Mouse (Mus musculus): ENCODE measurements around the gene Clcn1.

The Clcn1 gene

DNA sequence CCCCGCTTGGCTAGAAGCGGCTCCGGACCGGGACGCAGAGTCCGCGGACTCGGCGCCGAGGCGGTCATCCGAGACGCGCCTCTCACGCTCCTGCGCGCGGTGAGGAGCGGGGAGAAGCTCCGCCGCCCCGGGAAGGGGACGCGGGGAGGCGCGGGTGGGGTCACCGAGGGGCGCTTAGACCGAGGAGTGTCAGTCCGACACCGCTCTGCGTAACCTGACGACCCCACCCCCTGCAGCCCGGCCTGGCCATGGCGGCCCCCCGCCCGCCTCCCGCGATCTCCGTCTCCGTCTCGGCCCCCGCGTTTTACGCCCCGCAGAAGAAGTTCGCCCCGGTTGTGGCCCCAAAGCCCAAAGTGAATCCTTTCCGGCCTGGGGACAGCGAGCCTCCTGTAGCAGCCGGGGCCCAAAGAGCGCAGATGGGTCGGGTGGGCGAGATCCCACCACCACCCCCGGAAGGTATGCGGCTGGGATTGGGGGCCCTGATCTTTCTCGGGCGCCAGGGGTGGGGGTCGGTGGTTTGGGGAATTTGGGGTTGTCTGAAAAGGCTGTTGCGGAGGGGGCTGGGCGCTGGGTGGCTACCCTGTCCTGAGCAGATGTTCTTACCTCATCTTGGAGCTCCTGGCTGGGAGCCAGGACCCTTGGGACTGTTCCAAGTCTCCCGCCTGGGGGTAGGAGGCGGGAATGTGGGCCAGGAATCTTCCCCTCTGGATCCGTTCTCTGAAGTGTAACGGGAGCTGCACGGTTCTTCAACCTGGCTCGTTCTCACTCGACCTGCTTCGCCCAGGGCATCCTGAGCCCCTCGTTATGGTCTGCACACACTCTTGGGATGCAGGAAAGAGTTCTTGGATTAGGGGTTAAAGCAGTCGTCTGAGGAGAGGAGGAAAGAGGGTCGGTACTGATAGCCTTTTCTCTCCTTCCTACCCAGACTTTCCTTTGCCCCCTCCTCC lies 63.8 kb downstream of the Clcn1 start:
- CTCF ChIA-PET: interaction anchor here (0.9 kb wide), 1 partner anchor 23 kb away, joined by 3 read pairs; no protein-coding TSS in a partner anchor

DNA sequence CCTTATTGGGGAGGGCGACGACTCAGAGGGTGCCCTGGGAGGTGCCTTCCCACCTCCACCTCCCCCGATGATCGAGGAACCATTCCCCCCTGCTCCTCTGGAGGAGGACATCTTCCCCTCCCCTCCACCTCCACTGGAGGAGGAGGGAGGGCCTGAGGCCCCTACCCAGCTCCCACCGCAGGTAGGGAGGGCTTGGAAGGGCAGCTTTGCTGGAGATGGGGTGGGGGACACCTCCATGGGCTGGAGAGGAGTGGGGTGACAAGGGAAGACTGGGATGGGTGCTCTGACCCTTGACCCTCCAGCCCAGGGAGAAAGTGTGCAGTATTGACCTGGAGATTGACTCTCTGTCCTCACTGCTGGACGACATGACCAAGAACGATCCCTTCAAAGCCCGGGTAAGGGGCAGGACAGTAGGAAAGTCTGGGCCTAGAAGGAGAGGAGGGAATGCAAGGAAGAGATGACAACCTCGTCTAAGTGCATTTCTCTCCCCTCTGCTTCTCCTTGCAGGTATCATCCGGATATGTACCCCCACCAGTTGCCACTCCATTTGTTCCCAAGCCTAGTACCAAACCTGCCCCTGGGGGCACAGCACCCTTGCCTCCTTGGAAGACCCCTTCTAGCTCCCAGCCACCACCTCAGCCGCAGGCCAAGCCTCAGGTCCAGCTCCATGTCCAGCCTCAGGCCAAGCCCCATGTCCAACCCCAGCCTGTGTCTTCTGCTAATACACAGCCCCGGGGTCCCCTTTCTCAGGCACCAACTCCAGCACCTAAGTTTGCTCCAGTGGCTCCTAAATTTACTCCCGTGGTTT lies 64.7 kb downstream of the Clcn1 start:
- CTCF ChIA-PET: interaction anchor here (0.9 kb wide), 1 partner anchor 22 kb away, joined by 3 read pairs; no protein-coding TSS in a partner anchor

DNA sequence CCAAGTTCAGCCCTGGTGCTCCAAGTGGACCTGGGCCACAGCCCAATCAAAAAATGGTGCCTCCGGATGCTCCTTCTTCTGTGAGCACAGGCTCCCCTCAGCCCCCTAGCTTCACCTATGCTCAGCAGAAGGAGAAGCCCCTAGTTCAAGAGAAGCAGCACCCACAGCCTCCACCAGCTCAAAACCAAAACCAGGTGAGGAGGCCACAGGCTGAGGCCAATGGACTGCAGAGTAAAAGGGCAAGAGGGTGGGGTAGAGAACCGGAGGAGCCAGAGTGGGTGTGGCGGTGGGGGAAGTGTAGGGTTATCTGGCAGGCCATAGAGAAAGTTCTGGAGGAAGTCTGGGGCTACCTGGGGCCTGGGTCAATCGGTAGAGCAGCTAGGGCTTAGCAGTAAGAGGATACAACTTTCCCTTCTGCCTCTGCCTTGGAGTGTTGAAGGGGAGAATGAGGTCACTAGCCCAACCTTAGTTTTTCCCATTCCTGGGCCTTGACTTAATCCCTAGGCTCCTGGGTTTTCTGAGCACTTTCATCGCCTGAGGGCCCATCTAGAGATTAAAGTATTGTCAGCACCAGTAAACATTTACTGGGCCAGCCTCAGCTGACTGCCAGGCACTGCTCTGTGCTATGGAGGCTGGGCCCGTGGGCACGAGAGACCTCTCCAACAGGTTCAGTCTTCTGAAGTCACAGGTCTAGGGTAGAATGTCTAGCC lies 65.4 kb downstream of the Clcn1 start:
- CTCF ChIA-PET: no interaction called here

DNA sequence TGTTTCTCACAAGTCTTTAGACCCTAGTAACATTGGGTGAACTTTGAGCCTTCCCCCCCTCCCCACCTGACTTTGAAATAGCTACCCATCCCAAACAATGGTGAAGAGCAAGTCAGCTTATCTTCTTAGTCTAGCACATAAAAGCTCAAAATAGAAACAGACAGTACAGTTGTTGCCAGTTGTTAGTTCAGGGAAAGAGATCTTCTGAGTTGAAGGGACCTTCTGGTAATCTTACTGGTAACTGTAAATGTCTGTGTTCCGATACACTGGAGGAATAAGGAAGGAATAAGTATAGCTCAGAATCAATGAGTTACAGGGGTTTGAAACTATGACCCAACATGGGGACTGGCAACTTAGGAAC lies 66.0 kb downstream of the Clcn1 start:
- CTCF ChIA-PET: no interaction called here

DNA sequence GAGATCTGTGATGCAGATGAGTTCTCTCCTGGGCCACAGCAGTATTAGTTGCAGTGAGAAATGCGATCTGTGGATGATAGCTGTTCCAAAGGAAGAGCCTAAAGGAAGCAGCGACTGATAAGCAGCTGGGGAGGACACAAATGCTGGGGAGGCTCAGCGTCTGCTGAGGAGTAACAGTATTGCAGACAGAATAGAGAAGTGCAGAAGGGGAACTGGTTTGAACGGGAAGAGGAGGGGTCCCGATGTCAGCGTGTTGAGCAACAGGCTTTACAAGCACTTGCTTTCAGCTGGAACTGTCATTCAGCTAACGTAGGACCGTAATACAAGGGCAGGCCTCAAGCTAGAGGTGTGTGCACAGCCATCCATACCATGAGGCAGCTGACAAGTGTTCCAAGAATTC lies 66.7 kb downstream of the Clcn1 start:
- CTCF ChIA-PET: interaction anchor here (0.6 kb wide), 1 partner anchor 1260 kb away, joined by 3 read pairs; no protein-coding TSS in a partner anchor

DNA sequence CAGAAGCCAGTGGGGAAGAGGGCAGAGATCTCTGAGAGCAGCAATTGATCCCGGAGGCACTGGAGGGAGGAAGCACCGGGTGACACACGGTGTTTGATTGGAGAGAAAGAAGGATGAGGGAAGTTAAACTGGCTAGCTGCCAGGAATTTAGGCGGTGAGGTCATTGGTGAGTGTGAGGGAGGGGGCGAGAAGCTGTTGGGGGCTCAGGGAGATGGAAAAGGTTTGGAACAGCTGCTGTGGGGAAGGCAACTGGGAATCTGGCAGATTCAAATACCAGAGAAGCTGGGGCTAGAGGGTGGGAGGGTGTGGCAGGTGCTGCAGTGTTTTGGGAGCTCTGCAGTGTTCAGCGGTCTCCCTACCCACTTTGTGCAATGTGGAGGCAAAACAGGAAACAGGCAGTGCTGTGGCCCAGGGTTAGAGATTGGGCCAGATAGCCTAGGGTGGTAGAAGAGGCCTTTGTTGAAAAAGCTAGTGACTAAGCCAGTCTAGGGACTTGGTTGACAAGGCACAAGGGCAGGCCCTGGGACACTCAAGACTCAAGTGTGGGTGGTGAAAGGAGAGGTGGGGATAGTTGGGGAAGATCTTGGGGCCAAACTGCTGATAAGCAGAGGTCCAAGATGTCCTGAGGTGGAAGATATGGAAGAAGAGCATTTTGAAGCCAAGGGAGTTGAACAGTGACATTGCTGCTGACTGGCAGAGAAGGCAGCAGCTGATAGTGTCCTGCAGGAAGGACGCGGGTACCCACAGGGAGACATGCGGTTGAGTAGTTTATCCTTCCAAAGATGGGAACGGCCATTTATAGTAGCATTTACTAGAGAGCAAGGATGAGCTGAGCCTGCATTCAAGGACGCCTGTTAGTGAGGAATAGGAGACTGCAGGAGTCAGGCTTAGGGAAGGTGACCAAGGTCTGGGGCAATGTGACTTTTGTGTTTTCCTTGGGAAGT lies 67.9 kb downstream of the Clcn1 start:
- CTCF ChIA-PET: no interaction called here

DNA sequence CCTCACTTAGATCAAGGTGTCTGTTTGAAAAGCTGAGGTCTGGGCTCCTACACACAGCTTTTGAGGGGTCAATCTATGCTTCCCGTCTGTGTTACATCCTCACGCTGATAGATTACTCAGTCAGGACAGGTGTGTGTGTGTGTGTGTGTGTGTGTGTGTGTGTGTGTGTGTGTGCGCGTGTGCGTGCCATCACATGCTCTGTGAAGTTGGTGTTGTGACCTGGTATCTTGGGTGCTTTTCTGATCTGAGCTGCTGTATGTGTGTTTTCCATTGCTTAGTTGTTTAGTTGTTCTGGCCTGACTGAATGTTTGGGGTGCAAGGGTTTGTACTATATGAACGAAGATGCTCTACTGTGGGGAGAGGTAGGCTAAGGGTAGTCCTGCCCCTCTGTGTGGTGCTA lies 68.9 kb downstream of the Clcn1 start:
- CTCF ChIA-PET: no interaction called here

DNA sequence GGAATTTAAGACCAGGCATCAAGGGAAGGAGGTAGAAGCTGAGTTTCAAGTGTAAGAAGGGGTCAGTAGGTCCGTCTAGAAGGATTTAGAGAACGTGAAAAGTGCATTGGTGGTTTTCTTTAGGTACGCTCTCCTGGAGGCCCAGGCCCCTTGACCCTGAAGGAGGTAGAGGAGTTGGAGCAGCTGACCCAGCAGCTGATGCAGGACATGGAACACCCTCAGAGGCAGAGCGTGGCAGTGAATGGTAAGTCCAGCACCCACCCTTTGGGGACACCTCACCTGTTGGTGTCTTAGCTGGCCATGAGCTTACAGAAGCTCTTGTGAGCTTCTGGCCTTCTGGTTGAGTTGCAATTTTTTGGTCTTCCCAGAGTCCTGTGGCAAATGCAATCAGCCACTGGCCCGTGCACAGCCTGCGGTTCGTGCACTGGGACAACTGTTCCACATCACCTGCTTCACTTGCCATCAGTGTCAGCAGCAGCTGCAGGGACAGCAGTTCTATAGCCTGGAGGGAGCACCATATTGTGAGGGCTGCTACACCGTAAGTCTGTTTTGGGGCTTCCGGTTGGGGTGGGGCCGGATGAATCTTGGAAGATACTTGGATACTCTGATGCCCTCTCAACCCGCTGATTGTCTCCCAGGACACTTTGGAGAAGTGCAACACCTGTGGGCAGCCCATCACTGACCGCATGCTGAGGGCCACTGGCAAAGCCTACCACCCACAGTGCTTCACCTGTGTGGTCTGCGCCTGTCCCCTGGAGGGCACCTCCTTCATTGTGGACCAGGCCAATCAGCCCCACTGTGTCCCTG lies 69.5 kb downstream of the Clcn1 start:
- CTCF ChIA-PET: no interaction called here

DNA sequence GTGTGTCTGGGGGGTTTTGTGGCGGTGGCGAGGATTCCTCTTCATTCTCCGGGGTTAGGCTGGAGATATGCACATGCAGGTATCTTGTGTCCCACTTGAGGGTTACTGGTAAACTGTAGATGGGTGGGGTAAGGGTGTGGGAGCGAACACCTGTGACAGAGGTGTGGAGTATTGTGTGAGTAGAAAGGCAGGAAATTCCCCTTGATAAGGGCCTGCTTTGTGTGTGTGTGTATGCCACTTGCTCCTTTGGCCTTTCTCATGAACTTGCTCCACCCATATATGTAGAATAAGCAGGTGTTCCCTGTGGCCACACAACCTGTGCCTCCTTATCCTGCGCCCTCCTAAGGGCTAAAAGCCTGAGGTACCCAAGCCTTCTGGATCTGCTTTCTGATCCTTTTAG lies 70.4 kb downstream of the Clcn1 start:
- CTCF ChIA-PET: no interaction called here

DNA sequence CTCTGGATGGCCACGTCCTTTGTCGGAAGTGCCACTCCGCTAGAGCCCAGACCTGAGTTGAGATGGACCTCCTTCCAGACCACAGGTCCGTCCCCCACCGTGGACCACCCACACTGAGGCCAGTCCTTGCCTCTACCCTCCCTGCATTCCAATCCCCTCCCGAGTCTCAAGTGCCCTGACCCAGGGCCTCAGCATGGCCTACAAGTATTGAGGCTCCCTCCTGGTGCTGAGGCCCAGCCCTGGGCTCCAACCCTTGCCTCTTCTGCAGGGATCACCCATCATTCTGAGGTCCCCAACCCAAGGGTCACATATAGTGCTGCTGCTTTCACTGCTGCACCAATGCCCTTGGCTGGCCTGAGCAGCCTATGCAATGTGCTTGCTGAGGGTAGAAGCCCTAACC lies 71.4 kb downstream of the Clcn1 start:
- CTCF ChIA-PET: no interaction called here

DNA sequence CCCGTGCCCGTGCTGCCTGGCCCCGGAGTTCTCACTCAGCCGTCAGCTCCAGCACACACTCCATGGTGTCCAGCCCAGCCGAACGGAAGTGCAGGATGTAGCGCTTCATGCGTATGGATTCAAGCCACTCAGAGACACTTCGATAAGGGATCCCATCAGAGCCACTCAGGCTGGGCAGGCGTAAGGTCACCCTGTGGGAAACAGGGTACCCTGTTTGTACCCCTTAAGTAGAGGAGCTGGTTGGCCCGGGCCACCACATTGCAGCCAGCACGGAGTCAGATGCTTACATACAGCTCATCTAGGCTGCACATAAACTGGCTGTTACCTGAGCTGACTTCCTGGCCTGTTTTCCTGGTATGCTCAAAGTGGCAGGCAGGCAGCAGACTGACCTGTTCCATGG lies 72.4 kb downstream of the Clcn1 start:
- CTCF ChIA-PET: no interaction called here

DNA sequence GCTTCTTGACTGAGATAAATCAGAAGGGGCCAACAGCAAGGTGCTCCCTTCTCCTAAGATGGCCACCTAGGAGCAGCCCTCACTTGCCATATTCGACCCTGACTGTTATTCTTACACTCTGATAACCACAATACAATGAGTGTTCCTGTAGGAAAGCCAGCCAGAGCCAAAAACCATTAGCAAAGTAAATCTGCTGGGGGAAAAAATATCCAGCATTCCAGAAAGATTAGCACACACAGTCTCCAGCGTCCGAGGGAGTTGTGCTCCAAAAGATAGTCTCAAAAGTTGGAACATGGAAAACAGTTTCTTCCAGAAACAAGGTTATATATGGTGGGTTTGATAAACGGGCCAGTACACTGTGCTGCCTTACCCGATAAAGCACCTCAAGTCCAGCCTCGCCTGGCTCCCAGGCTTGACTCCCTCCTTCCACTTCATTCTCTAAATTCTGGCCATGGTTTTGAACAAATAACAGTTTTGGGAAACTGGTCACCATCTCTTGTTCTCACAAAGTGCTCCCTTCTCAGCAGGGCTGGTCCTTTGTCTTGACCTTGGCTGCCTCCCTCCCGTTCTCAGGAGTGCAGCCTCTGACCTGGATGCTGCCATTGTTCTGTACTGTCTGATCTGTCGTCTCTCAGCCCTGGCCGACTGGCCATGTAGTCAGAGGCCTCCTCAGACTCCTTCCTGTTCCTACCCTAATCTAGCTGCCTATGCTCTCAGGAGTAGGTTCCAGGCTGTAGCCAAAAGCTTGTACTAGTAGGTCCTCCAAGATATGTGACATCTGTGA lies 73.1 kb downstream of the Clcn1 start:
- CTCF ChIA-PET: no interaction called here

DNA sequence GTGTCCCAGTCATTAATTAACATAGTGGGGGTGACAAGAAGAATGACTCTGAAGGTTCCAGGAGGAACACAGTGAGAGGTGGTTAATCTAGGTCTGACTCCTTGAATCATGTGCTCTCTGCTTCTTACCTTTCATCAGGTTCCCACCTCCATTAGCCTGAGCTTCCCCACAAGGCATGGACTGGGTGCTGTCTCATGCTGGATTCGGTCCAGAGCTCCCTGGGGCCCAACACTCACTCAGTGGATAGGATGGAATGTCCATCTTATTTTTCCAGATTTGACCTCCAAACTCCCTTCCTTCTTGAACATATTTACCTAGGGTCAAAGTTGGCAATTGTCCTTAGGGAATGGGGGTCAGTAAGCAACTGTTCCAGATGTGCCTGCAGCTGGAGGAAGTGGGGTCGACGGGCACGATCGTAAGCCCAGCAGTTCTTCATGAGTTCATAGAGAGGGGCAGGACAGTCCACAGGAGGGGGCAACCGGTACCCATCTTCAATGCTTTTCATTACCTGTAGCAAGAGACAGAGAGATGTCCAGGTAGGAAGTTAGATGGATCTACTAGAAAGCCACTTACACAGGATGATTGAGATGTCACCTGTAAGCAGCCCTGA lies 73.9 kb downstream of the Clcn1 start:
- CTCF ChIA-PET: no interaction called here

DNA sequence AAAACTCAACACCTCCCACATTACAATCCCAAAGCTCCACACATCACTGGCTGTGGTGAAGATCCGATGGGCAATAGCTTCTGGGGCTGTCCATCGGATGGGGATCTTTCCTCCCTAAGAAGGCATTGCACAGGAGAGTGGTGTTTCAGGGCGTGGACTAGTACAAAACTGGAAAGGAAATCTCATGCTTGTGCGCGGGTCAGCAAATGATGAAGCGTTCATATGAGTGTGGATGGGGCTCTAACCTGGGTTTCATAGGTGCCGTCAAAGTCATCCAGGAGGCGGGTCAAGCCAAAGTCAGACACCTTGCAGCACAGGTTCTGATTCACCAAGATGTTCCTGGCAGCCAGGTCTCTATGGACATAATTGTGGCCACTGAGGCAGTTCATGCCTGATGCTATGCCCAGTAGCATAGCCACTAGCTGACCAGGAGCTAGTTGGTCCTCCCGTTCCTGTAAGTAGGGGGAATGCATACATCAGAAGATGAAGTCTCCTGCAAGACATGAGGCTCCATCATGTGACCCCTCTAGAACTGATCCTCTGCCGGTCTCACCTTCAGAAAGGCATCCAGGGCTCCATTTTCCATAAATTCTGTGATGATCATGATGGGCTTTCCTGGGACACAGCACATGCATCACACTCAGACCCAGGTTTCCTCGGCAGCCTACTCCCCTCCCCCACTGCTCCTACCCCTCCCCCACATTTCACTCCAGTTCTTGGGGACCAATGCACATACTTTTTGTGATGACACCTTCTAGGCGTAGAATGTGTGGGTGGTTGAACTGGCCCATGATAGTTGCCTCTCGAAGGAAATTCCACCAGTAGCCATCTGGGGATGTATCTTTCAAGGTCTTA lies 74.8 kb downstream of the Clcn1 start:
- CTCF ChIA-PET: no interaction called here

DNA sequence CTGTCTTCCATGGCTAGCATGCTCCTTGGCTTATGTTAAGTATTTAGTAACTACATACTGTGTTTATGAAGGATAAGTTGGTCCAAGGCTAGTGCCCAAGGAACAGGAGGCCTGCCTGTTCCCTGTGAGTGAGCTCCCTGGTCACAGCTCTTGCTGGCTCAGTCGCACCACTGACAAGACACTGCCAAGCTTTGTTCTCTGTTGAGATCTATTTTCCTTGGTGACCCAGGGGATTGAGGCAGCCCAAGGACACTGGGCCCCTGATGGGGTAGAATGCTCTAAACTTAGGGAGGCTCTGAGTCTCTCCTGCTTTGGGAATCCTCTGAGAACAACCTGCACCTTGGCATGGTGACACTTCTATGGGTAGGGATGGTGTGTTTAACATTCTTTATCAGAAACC lies 75.6 kb downstream of the Clcn1 start:
- CTCF ChIA-PET: no interaction called here

DNA sequence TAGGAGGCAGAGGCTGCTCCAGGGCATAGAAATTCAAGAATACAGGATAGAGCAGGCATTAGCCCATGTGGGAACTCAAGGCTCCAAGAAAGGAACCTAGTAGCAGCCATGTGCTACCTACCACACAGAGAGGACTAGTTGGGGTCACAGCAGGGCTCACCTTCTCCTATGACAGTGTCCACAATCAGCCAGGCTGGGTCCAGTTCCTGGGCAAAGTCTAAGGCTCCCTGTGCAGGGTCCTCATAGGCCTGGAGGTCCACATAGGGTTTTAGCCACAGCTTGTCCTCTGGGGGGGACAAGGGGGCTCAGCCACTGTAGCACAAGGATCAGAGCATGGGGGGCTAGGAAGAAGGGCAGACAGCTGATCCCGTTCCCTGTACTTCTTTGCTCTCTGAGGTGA lies 76.0 kb downstream of the Clcn1 start:
- CTCF ChIA-PET: no interaction called here

DNA sequence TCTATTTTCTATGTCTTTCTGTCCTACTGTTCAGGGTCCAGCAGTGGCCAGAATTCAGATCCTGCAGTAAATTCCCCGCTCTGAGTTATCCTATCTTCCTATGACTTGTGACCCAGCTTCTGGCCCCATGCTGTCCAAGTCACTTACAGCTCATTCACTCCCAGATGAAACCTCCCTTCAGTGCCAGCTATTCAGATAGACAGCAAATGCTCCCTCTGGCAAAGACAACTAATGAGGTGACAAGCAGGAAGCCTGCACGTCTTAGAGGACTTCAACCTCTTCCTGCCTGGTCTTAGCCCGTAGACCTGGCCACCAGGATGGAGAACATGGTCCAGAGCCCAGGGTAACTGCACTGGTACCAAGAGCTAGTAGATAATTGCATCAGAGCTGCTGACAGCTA lies 76.5 kb downstream of the Clcn1 start:
- CTCF ChIA-PET: no interaction called here

DNA sequence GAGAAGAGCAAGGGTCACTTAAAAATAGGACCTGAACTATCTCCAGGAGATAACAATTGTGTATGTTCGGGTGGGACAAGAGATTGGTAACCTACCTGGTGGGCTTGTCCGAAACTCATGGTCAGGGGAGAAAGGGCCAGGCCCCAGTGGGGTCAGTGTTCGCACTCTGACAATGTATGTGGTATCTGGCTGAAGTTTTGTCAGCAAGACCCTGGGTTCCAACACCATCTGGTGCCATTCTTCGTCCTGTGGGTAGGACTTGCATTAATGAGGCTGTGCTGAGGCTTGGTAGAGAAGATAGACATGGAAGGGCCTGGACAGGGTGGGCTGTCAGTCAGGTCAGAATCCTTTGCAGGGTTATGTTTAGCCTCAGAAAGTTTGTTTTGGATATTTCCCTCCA lies 77.6 kb downstream of the Clcn1 start:
- CTCF ChIA-PET: interaction anchor here (0.7 kb wide), 1 partner anchor 39 kb away, joined by 4 read pairs; the partner anchor contains the start of gene Fam131b

All from spleen, embryonic (tissue).